Mouse (Mus musculus) erythroblast, adult 5-6 weeks (primary cell): ENCODE measurements around the gene Cdc42se2. TPM values are rescaled to one million over a fixed set of nuclear protein-coding genes. Genes with fewer than 3 reads are reported as not detected.

Experiments
- total RNA-seq, 2 experiments: library from RNA; stranded (forward) in 1 of 2; stranded (reverse) in 1 of 2; fragments of 150-400 nt in 1 of 2; fragments of 200-764, 138-1000 nt in 1 of 2; gene quantifications; 2 replicates each; pipeline versions ENCODE4 v1.2.3 to v1.2.4; 2015 to 2017; ENCODE audit warnings: low replicate concordance in 2 of 2

The Cdc42se2 gene
- total RNA-seq, 2 experiments from 2014 or later = 16.5 to 22.7 TPM

Other genes with a start within 250 kb of the Cdc42se2 start
- gene Lyrm7, start 73.2 kb upstream of the Cdc42se2 start, total RNA-seq (2015; ENCODE audit: low replicate concordance) = 1.9 and 5.0 TPM in 2 replicates
- gene Lyrm7, start 73.2 kb upstream of the Cdc42se2 start, total RNA-seq (2017; ENCODE audit: low replicate concordance) = 1.3 and 5.7 TPM in 2 replicates
- gene Hint1, start 78.7 kb upstream of the Cdc42se2 start, total RNA-seq (2015; ENCODE audit: low replicate concordance) = 97.0 and 122 TPM in 2 replicates
- gene Hint1, start 78.7 kb upstream of the Cdc42se2 start, total RNA-seq (2017; ENCODE audit: low replicate concordance) = 67.1 and 108 TPM in 2 replicates
- 20.9 and 32.1 TPM in 2 replicates for gene Gpx3, start 114.8 kb upstream of the Cdc42se2 start, total RNA-seq (2015; ENCODE audit: low replicate concordance)
- gene Gpx3, start 114.8 kb upstream of the Cdc42se2 start, total RNA-seq (2017; ENCODE audit: low replicate concordance) = 0.84 and 1.8 TPM in 2 replicates
- 13.6 and 13.8 TPM in 2 replicates for gene Tnip1, start 175.2 kb upstream of the Cdc42se2 start, total RNA-seq (2015; ENCODE audit: low replicate concordance)
- gene Tnip1, start 175.2 kb upstream of the Cdc42se2 start, total RNA-seq (2017; ENCODE audit: low replicate concordance) = 20.5 and 25.6 TPM in 2 replicates
- gene Anxa6, start 245.8 kb upstream of the Cdc42se2 start, total RNA-seq (2015; ENCODE audit: low replicate concordance) = 9.2 and 10.4 TPM in 2 replicates
- 12.7 and 14.0 TPM in 2 replicates for gene Anxa6, start 245.8 kb upstream of the Cdc42se2 start, total RNA-seq (2017; ENCODE audit: low replicate concordance)